Mouse (Mus musculus) A20 (cell line): ENCODE results near the gene Taf4.

Experiments
- DNase-seq: peaks from one replicate; pipeline ENCODE4 v3.0.0-alpha.2; 2011; ENCODE audit warnings: low read depth, low spot score

Gene Taf4

GRCm38 (mm10) chr2:179976628-179977343 lies at the start of gene Taf4:
Gene Taf4 (minus strand): TSS chr2:179976646.
- peak; percentile 89 for DNase-seq

GRCm38 (mm10) chr2:180025861-180026200 lies 49.4 kb upstream of the Taf4 start:
- no peak for DNase-seq

GRCm38 (mm10) chr2:180025135-180025860 lies 48.9 kb upstream of the Taf4 start:
- peak; percentile 64 for DNase-seq

- DNase-seq: peak; percentile 100
Observed at GRCm38 (mm10) chr2:180024401-180025098, 48.1 kb upstream of the Taf4 start, which contains the start of gene Lsm14b. Gene Lsm14b (plus strand): TSS chr2:180024987.

- DNase-seq: no peak
Observed at GRCm38 (mm10) chr2:180022751-180023150, 46.3 kb upstream of the Taf4 start.

- no peak for DNase-seq
Observed at GRCm38 (mm10) chr2:180020919-180021318, 44.5 kb upstream of the Taf4 start.

- no peak for DNase-seq
Observed at GRCm38 (mm10) chr2:180020091-180020661, 43.7 kb upstream of the Taf4 start.

- DNase-seq: no peak
Observed at GRCm38 (mm10) chr2:180018573-180018972, 42.1 kb upstream of the Taf4 start.

GRCm38 (mm10) chr2:180017632-180018031 lies 41.2 kb upstream of the Taf4 start:
- no peak for DNase-seq

GRCm38 (mm10) chr2:180013686-180014085 lies 37.2 kb upstream of the Taf4 start:
- no peak for DNase-seq

- DNase-seq: no peak
Observed at GRCm38 (mm10) chr2:180011370-180011769, 34.9 kb upstream of the Taf4 start.

- no peak for DNase-seq
Observed at GRCm38 (mm10) chr2:180010686-180011085, 34.2 kb upstream of the Taf4 start.

- no peak for DNase-seq
Observed at GRCm38 (mm10) chr2:180006352-180007017, 30.0 kb upstream of the Taf4 start.

GRCm38 (mm10) chr2:180005656-180006351 lies 29.4 kb upstream of the Taf4 start:
- DNase-seq: no peak

- DNase-seq: no peak
Observed at GRCm38 (mm10) chr2:180001635-180002034, 25.2 kb upstream of the Taf4 start.

- no peak for DNase-seq
Observed at GRCm38 (mm10) chr2:179998431-179998830, 22.0 kb upstream of the Taf4 start.

- no peak for DNase-seq
Observed at GRCm38 (mm10) chr2:179993071-179993470, 16.6 kb upstream of the Taf4 start.

GRCm38 (mm10) chr2:179989098-179989497 lies 12.7 kb upstream of the Taf4 start:
- no peak for DNase-seq

GRCm38 (mm10) chr2:179986437-179987022 lies 10.1 kb upstream of the Taf4 start:
- DNase-seq: no peak

- peak; percentile 44 for DNase-seq
Observed at GRCm38 (mm10) chr2:179985695-179986094, 9.2 kb upstream of the Taf4 start.

- DNase-seq: no peak
Observed at GRCm38 (mm10) chr2:179984830-179985229, 8.4 kb upstream of the Taf4 start.
